Mouse (Mus musculus) neural tube, embryonic 14.5 days (tissue): ENCODE results near the gene Etfa. TPM values are rescaled to one million over a fixed set of nuclear protein-coding genes. Genes with fewer than 3 reads are reported as not detected.
A peak's percentile ranks its signal among the peaks of the same experiment; 100 is the strongest.

ENCODE experiments used
- ATAC-seq: fragments of 200-750 bp; cut with Nextera tagmentation; 2 replicates; pipeline ENCODE4 v1.8.0; 2017; ENCODE audit warnings: low read depth, mild to moderate bottlenecking, moderate TSS enrichment, moderate library complexity
- H3K27ac ChIP-seq: fragments of 300-500 bp; sonication (generic); 2 replicates; pipeline ENCODE4 v1.5.1; 2014; ENCODE audit warnings: low read depth, mild to moderate bottlenecking, control low read depth, low read length, moderate library complexity, mixed read lengths
- H3K27me3 ChIP-seq: fragments of 300-500 bp; sonication (generic); 2 replicates; pipeline ENCODE4 v1.6.1; 2014; ENCODE audit warnings: low read length; ENCODE audit not compliant: control insufficient read depth, insufficient read depth
- H3K36me3 ChIP-seq: fragments of 300-500 bp; sonication (generic); 2 replicates; pipeline ENCODE4 v1.6.1; 2014; ENCODE audit warnings: low read length, mixed read lengths; ENCODE audit not compliant: control insufficient read depth, insufficient read depth
- H3K4me1 ChIP-seq: fragments of 300-500 bp; sonication (generic); 2 replicates; pipeline ENCODE4 v1.6.1; 2014; ENCODE audit warnings: low read length; ENCODE audit not compliant: control insufficient read depth, insufficient read depth
- H3K4me2 ChIP-seq: fragments of 300-500 bp; sonication (generic); 2 replicates; pipeline ENCODE4 v1.6.1; 2014; ENCODE audit warnings: mild to moderate bottlenecking, low read depth, low read length, control low read depth
- H3K4me3 ChIP-seq: fragments of 300-500 bp; sonication (generic); 2 replicates; pipeline ENCODE4 v1.5.1; 2014; ENCODE audit warnings: low read depth, low read length, control low read depth, mixed read lengths
- H3K9ac ChIP-seq: fragments of 300-500 bp; sonication (generic); replicated peaks from 2 replicates; pipeline ENCODE4 v1.6.1; 2014; ENCODE audit warnings: low read depth, mild to moderate bottlenecking, control low read depth, low read length, mixed read lengths
- H3K9me3 ChIP-seq: fragments of 300-500 bp; sonication (generic); 2 replicates; pipeline ENCODE4 v1.6.1; 2016; ENCODE audit warnings: low read length; ENCODE audit not compliant: control insufficient read depth
- WGBS: fragments of 180-500 bp; shearing (Covaris S2); extraction: QIAGEN DNeasy Blood & Tissue Kit; methylation state at CpG from one replicate; pipeline ENCODE4 v1.1.7; 2014; 5-methylcytosine and 5-hydroxymethylcytosine counted together
- polyA plus RNA-seq: library from polyadenylated mRNA; unstranded; fragments of >200 nt; fragmentation: Nextera tagmentation; extraction: Ambion mirVana; gene quantifications from 2 replicates; pipeline ENCODE4 v1.2.1, GENCODE M21; 2014

Etfa gene
- polyA plus RNA-seq, 1 experiment from 2014 or later = 83.7 TPM

- WGBS = 0% methylated on average over 4 of the region's 4 CpGs
- no peaks in the 10 kb centered on the region for H3K9me3 ChIP-seq
- peaks cover 6% of the 10 kb centered on the region; the same call in 1 of the 2 replicates for H3K4me1 ChIP-seq
- H3K27ac ChIP-seq = no peak within 1 kb of the TSS
- no peak within 1 kb of the TSS for H3K4me2 ChIP-seq
- 0 out of 2 replicates have a peak within 1 kb of the TSS, but pooled peaks have one; percentile 4 for H3K9ac ChIP-seq
- H3K27me3 ChIP-seq = peaks cover 35% of the 10 kb centered on the region
- H3K4me3 ChIP-seq = no peak within 1 kb of the TSS
- no peaks in the 10 kb centered on the region for H3K36me3 ChIP-seq
- ATAC-seq = no peak
Observed at GRCm38 (mm10) chr9:55538377-55538776, 26.3 kb upstream of the Etfa start, which contains the start of gene Isl2. Isl2 (plus strand) TSS chr9:55538672.

- peaks cover 29% of the 10 kb centered on the region for H3K27me3 ChIP-seq
- no peak overlapping the region for H3K27ac ChIP-seq
- no peaks in the 10 kb centered on the region for H3K9me3 ChIP-seq
- no peaks in the 10 kb centered on the region for H3K36me3 ChIP-seq
- H3K9ac ChIP-seq = no peak overlapping the region
- ATAC-seq = no peak
- no peak overlapping the region for H3K4me2 ChIP-seq
- 14% methylated on average over 3 of the region's 3 CpGs for WGBS
- no peak overlapping the region for H3K4me3 ChIP-seq
- H3K4me1 ChIP-seq = no peaks in the 10 kb centered on the region
Observed at GRCm38 (mm10) chr9:55535907-55536306, 23.9 kb upstream of the Etfa start.

- ATAC-seq = no peak
- H3K27me3 ChIP-seq = no peaks in the 10 kb centered on the region
- H3K27ac ChIP-seq = no peak overlapping the region
- no peaks in the 10 kb centered on the region for H3K36me3 ChIP-seq
- no peak overlapping the region for H3K9ac ChIP-seq
- H3K4me3 ChIP-seq = no peak overlapping the region
- 33% methylated on average over 4 of the region's 4 CpGs for WGBS
- no peak overlapping the region for H3K4me2 ChIP-seq
- H3K9me3 ChIP-seq = no peaks in the 10 kb centered on the region
- no peaks in the 10 kb centered on the region for H3K4me1 ChIP-seq
Observed at GRCm38 (mm10) chr9:55525716-55526115, 13.7 kb upstream of the Etfa start.

- peak; percentile 80 for ATAC-seq
- Histone ChIP-seq H3K27ac (peak overlapping the region; percentile 63), H3K36me3 (no peaks in the 10 kb centered on the region), H3K9ac (peak overlapping the region; percentile 65), H3K9me3 (no peaks in the 10 kb centered on the region), H3K4me1 (no peaks in the 10 kb centered on the region), H3K27me3 (peaks cover 6% of the 10 kb centered on the region), H3K4me3 (peak overlapping the region; percentile 78), H3K4me2 (peak overlapping the region; percentile 79)
- WGBS = 0% methylated on average over 28 of the region's 32 CpGs
Observed at GRCm38 (mm10) chr9:55511521-55511993, 486 bp downstream of the Etfa start.

GRCm38 (mm10) chr9:55510651-55511235 lies 1.3 kb downstream of the Etfa start:
- no peak for ATAC-seq
- Histone ChIP-seq H3K4me2 (peak overlapping the region; percentile 79; the same call in 1 of the 2 replicates), H3K4me1 (no peaks in the 10 kb centered on the region), H3K4me3 (no peak overlapping the region; the same call in 1 of the 2 replicates), H3K9ac (no peak overlapping the region), H3K27ac (no peak overlapping the region), H3K9me3 (no peaks in the 10 kb centered on the region), H3K27me3 (peaks cover 6% of the 10 kb centered on the region), H3K36me3 (no peaks in the 10 kb centered on the region)
- WGBS = 77% methylated on average over 10 of the region's 10 CpGs

GRCm38 (mm10) chr9:55509731-55510130 lies 2.3 kb downstream of the Etfa start:
- Histone ChIP-seq H3K36me3 (no peaks in the 10 kb centered on the region), H3K27me3 (peaks cover 6% of the 10 kb centered on the region), H3K27ac (no peak overlapping the region), H3K9me3 (no peaks in the 10 kb centered on the region), H3K9ac (no peak overlapping the region), H3K4me3 (no peak overlapping the region), H3K4me2 (no peak overlapping the region), H3K4me1 (no peaks in the 10 kb centered on the region)
- no peak for ATAC-seq
- 74% methylated on average over 1 of the region's 1 CpGs for WGBS

- WGBS = 51% methylated on average over 4 of the region's 4 CpGs
- H3K9ac ChIP-seq = no peak overlapping the region
- H3K9me3 ChIP-seq = no peaks in the 10 kb centered on the region
- H3K4me2 ChIP-seq = no peak overlapping the region
- no peak for ATAC-seq
- H3K4me3 ChIP-seq = no peak overlapping the region
- peaks cover 2% of the 10 kb centered on the region for H3K27me3 ChIP-seq
- no peak overlapping the region for H3K27ac ChIP-seq
- H3K36me3 ChIP-seq = no peaks in the 10 kb centered on the region
- no peaks in the 10 kb centered on the region for H3K4me1 ChIP-seq
Observed at GRCm38 (mm10) chr9:55508701-55509100, 3.3 kb downstream of the Etfa start.

- ATAC-seq = no peak
- no peak overlapping the region for H3K9ac ChIP-seq
- 86% methylated on average over 3 of the region's 3 CpGs for WGBS
- H3K9me3 ChIP-seq = no peaks in the 10 kb centered on the region
- H3K4me3 ChIP-seq = no peak overlapping the region
- no peak overlapping the region for H3K27ac ChIP-seq
- H3K4me2 ChIP-seq = no peak overlapping the region
- H3K4me1 ChIP-seq = no peaks in the 10 kb centered on the region
- H3K27me3 ChIP-seq = no peaks in the 10 kb centered on the region
- H3K36me3 ChIP-seq = no peaks in the 10 kb centered on the region
Observed at GRCm38 (mm10) chr9:55507922-55508321, 4.1 kb downstream of the Etfa start.

GRCm38 (mm10) chr9:55482116-55482515 lies 29.9 kb downstream of the Etfa start:
- WGBS = 49% methylated on average over 2 of the region's 2 CpGs
- H3K9me3 ChIP-seq = no peaks in the 10 kb centered on the region
- H3K4me3 ChIP-seq = no peak overlapping the region
- no peak overlapping the region for H3K9ac ChIP-seq
- peaks cover 3% of the 10 kb centered on the region; the same call in 1 of the 2 replicates for H3K36me3 ChIP-seq
- ATAC-seq = no peak
- no peak overlapping the region for H3K27ac ChIP-seq
- no peaks in the 10 kb centered on the region for H3K4me1 ChIP-seq
- no peaks in the 10 kb centered on the region for H3K27me3 ChIP-seq
- H3K4me2 ChIP-seq = no peak overlapping the region
